Mouse (Mus musculus): ENCODE measurements around the gene Rufy1.

GRCm38 (mm10) chr11:50376911-50377891 lies 53.7 kb downstream of the Rufy1 start, which contains the start of gene Hnrnph1:
- TF ChIP-seq POLR2A (IDR thresholded peaks at IDR 0.05; ENCODE audit: borderline replicate concordance, control insufficient read depth, low read depth, low read length), result peak; percentile 96
- no peak for TF ChIP-seq CTCF (IDR thresholded peaks at IDR 0.05; ENCODE audit: control insufficient read depth, insufficient read depth, low read length)

Data from bone marrow, adult 2 months (tissue).